Mouse (Mus musculus) G1E (cell line): Measurements from ENCODE around the gene Pcsk4. TPM values are rescaled to one million over a fixed set of nuclear protein-coding genes. Genes with fewer than 3 reads are reported as not detected.
A peak's percentile ranks its signal among the peaks of the same experiment; 100 is the strongest.

Experiments
- ATAC-seq: 2 replicates; pipeline ENCODE4 v1.8.0; 2016; ENCODE audit warnings: mild to moderate bottlenecking; ENCODE audit not compliant: insufficient number of reproducible peaks, poor library complexity, low FRiP score, severe bottlenecking; ENCODE audit errors: extremely low read depth
- DNase-seq: peaks from one replicate; pipeline ENCODE4 v3.0.0; 2012; ENCODE audit warnings: low spot score
- H3K27me3 ChIP-seq: 2 replicates; pipeline ENCODE4 v1.6.1; 2012; ENCODE audit warnings: mild to moderate bottlenecking, low read length, inconsistent platforms; ENCODE audit not compliant: insufficient read depth
- H3K36me3 ChIP-seq: replicated peaks from 2 replicates; pipeline ENCODE3; 2012; ENCODE audit warnings: mild to moderate bottlenecking, inconsistent platforms
- H3K4me1 ChIP-seq: 2 replicates; pipeline ENCODE4 v1.6.1; 2012; ENCODE audit warnings: low read depth, low read length, inconsistent platforms, mixed read lengths; ENCODE audit not compliant: insufficient read depth
- H3K4me3 ChIP-seq: 2 replicates; pipeline ENCODE4 v1.5.1; 2012; ENCODE audit warnings: low read depth, mild to moderate bottlenecking, inconsistent platforms, low read length, moderate library complexity, mixed read lengths
- H3K9me3 ChIP-seq: replicated peaks from 2 replicates; pipeline ENCODE4 v1.6.1; 2012; ENCODE audit warnings: inconsistent platforms
- CTCF ChIP-seq: IDR thresholded peaks from 2 replicates; pipeline ENCODE4 v1.5.1; 2012; ENCODE audit warnings: low read depth, low read length, inconsistent platforms, mixed read lengths
- GATA1 ChIP-seq: IDR thresholded peaks from 2 replicates; pipeline ENCODE4 v1.6.1; 2012; ENCODE audit warnings: borderline replicate concordance, low read length, inconsistent platforms, mixed read lengths
- GATA2 ChIP-seq: IDR thresholded peaks from 2 replicates; pipeline ENCODE4 v1.6.1; 2012; ENCODE audit warnings: low read depth, low read length, inconsistent platforms, borderline replicate concordance
- POLR2AphosphoS5 ChIP-seq: IDR thresholded peaks from 2 replicates; pipeline ENCODE4 v1.6.1; 2012; ENCODE audit warnings: low read depth, low read length, inconsistent platforms; ENCODE audit not compliant: insufficient replicate concordance
- TAL1 ChIP-seq: conservative IDR thresholded peaks from 2 replicates; pipeline ENCODE4 v1.6.1; 2012; ENCODE audit warnings: low read depth, low read length, inconsistent platforms, mixed read lengths
- polyA plus RNA-seq: library from polyadenylated mRNA; stranded (reverse); fragments of >175 nt; gene quantifications from 2 replicates; pipeline ENCODE4 v1.2.3, GENCODE M21; 2012
- total RNA-seq, 2 experiments: library from RNA; stranded (forward) in 1 of 2; stranded (reverse) in 1 of 2; fragments of 200-1000 nt in 1 of 2; fragments of >200 nt in 1 of 2; fragmentation: Nextera tagmentation in 1 of 2; gene quantifications; 2 replicates each; pipeline ENCODE4 v1.2.3; 2014 to 2017

The Pcsk4 gene
- total and polyA plus RNA-seq, 3 experiments: 0.87 to 12.4 (median 6.7) TPM

GRCm38 (mm10) chr10:80281304-80281703 lies 48.0 kb downstream of the Pcsk4 start:
- Histone ChIP-seq H3K9me3 (no peaks in the 10 kb centered on the region), H3K4me3 (no peak overlapping the region), H3K4me1 (peaks cover 63% of the 10 kb centered on the region), H3K27me3 (no peaks in the 10 kb centered on the region), H3K36me3 (peaks cover 98% of the 10 kb centered on the region)
- ATAC-seq: no peak
- no peak for DNase-seq
- no peak for TF ChIP-seq GATA1
- TF ChIP-seq CTCF: no peak
- TF ChIP-seq GATA2: no peak
- no peak for TF ChIP-seq POLR2AphosphoS5
- TF ChIP-seq TAL1: no peak

DNA sequence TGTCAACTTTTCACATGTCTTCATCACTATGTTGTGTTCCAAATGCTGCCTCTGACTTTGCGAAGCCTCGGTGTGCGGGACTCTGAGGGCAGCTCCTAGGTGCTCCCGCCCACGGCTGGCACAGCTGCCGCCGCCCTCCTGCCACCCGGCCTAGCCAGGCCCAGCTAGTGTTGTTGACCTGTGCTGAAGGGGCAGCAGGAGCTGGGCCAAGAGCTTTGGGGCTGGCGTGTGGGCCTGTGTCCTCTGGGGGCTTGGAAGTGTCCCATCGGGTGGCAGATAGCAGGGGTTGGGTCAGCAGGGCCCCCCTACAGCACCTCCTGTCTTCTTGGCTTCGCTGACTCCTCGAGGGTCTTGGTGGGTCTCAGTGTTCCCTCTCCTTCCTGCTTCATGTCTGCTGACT lies 50.0 kb downstream of the Pcsk4 start:
- no peak for DNase-seq
- peaks cover 98% of the 10 kb centered on the region for H3K36me3 ChIP-seq

DNA sequence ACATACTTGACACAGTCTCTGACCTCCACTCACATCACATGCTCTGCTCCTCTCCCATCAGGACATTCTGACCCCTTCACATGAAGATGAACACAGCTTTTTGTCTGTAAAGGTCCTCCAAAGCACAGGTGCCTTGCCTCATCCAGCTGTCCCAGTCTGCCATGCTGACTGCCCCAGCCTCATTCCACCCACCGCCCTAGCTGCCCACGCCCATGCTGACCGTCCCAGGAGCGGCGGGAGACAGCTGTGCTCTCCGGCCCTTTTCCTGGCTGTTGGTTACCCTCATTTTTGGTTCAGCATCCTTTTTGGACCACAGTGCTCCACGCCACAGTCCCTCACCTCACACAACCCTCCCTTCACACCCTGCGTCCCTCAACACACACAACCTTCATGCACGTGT lies 50.9 kb downstream of the Pcsk4 start:
- Histone ChIP-seq H3K9me3 (no peaks in the 10 kb centered on the region), H3K36me3 (peaks cover 98% of the 10 kb centered on the region), H3K27me3 (no peaks in the 10 kb centered on the region), H3K4me3 (no peak overlapping the region), H3K4me1 (peaks cover 67% of the 10 kb centered on the region)
- DNase-seq (no peak), ATAC-seq (no peak)
- TF ChIP-seq GATA2: no peak
- TF ChIP-seq GATA1: no peak
- TF ChIP-seq TAL1: no peak
- TF ChIP-seq CTCF: no peak
- TF ChIP-seq POLR2AphosphoS5: no peak

More for the DNA sequence above, 50.0 kb downstream of the Pcsk4 start:
- H3K4me3 ChIP-seq: no peak overlapping the region
- TF ChIP-seq TAL1: no peak
- no peak for TF ChIP-seq POLR2AphosphoS5
- TF ChIP-seq GATA2: no peak
- no peak for TF ChIP-seq GATA1
- TF ChIP-seq CTCF: no peak
- peaks cover 66% of the 10 kb centered on the region for H3K4me1 ChIP-seq
- H3K9me3 ChIP-seq: no peaks in the 10 kb centered on the region
- no peaks in the 10 kb centered on the region for H3K27me3 ChIP-seq
- ATAC-seq: no peak

- TF ChIP-seq GATA2 (no peak), TAL1 (no peak), CTCF (no peak), POLR2AphosphoS5 (no peak)
- DNase-seq: no peak
- Histone ChIP-seq H3K4me3 (no peak overlapping the region), H3K27me3 (no peaks in the 10 kb centered on the region), H3K4me1 (peaks cover 67% of the 10 kb centered on the region), H3K9me3 (no peaks in the 10 kb centered on the region), H3K36me3 (peaks cover 93% of the 10 kb centered on the region)
- no peak for ATAC-seq
Observed at GRCm38 (mm10) chr10:80276238-80276637, 53.1 kb downstream of the Pcsk4 start.

GRCm38 (mm10) chr10:80273847-80274246 lies 55.5 kb downstream of the Pcsk4 start:
- Histone ChIP-seq H3K4me1 (peaks cover 75% of the 10 kb centered on the region), H3K4me3 (no peak overlapping the region; the same call in 1 of the 2 replicates), H3K9me3 (no peaks in the 10 kb centered on the region), H3K36me3 (peaks cover 92% of the 10 kb centered on the region), H3K27me3 (no peaks in the 10 kb centered on the region)
- DNase-seq: no peak
- TF ChIP-seq TAL1 (no peak), GATA2 (no peak), CTCF (no peak), POLR2AphosphoS5 (no peak), GATA1 (no peak)
- no peak for ATAC-seq

DNA sequence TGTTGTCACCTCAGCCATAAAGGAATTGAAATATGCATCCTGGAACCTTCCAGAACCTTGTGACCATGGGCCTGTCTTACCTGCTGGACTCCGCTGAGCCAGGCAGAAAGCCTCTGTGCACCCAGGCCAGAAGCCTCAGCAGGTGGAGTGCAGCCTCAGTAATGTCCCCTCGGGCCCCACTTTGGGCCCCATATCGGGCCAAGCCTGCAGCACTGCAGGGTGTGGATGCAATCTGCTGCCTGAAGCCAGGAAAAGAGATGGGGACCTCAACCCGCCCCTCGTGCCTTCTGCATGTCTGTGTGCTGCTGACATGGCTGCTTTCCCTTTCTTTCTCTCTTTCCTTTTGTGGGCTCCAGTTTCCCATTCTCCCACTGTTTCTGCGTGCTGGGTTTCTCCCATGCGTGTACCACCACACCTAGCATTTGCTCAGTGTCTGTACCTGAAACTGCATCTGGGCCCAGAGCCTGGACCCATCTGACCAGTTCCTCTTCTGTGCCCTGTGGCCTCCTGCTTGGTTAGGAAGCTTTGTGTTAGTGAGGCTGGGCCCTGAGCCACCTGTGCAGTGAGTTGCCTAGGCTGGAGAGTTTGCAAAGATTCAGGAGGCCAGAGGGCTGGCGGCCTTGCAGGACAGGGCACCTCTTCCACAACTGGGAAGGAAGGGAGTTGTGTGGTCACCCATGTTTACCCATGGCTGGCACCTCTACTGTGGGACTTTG lies 57.3 kb downstream of the Pcsk4 start:
- TF ChIP-seq TAL1 (no peak), POLR2AphosphoS5 (no peak), GATA1 (no peak), CTCF (no peak), GATA2 (no peak)
- Histone ChIP-seq H3K4me3 (peak overlapping the region; percentile 63; the same call in 1 of the 2 replicates), H3K9me3 (no peaks in the 10 kb centered on the region), H3K36me3 (peaks cover 90% of the 10 kb centered on the region), H3K4me1 (peaks cover 79% of the 10 kb centered on the region), H3K27me3 (no peaks in the 10 kb centered on the region)
- DNase-seq (no peak), ATAC-seq (no peak)

Other genes starting within 250 kb of the Pcsk4 start
Only the 20 nearest of the 26 such genes appear.
- gene Cbarp, start 188.7 kb downstream of the Pcsk4 start, total RNA-seq (2014; fragmentation: Nextera tagmentation): 67.2 and 74.4 TPM in 2 replicates
- gene Cbarp, start 188.7 kb downstream of the Pcsk4 start, total RNA-seq (2017): 3.7 and 5.5 TPM in 2 replicates
- 66.6 and 73.9 TPM in 2 replicates for gene Cbarp, start 188.7 kb downstream of the Pcsk4 start, polyA plus RNA-seq
- gene Midn, start 181.2 kb downstream of the Pcsk4 start, total RNA-seq (2014; fragmentation: Nextera tagmentation): 89.8 and 92.3 TPM in 2 replicates
- 19.2 and 24.3 TPM in 2 replicates for gene Midn, start 181.2 kb downstream of the Pcsk4 start, total RNA-seq (2017)
- gene Midn, start 181.2 kb downstream of the Pcsk4 start, polyA plus RNA-seq: 295 and 302 TPM in 2 replicates
- gene Cirbp, start 163.5 kb downstream of the Pcsk4 start, total RNA-seq (2014; fragmentation: Nextera tagmentation): 18.1 and 21.2 TPM in 2 replicates
- 32.6 and 34.8 TPM in 2 replicates for gene Cirbp, start 163.5 kb downstream of the Pcsk4 start, total RNA-seq (2017)
- gene Cirbp, start 163.5 kb downstream of the Pcsk4 start, polyA plus RNA-seq: 41.4 and 45.2 TPM in 2 replicates
- 1.6 TPM in 1 of 2 replicates, not detected in the other for gene 1600002K03Rik, start 156.6 kb downstream of the Pcsk4 start, total RNA-seq (2014; fragmentation: Nextera tagmentation)
- gene 1600002K03Rik, start 156.6 kb downstream of the Pcsk4 start, total RNA-seq (2017): 7.8 and 8.9 TPM in 2 replicates
- gene 1600002K03Rik, start 156.6 kb downstream of the Pcsk4 start, polyA plus RNA-seq: 4.8 and 5.0 TPM in 2 replicates
- gene Efna2, start 150.0 kb downstream of the Pcsk4 start, total RNA-seq (2014; fragmentation: Nextera tagmentation): not detected in 2 replicates
- not detected in 2 replicates for gene Efna2, start 150.0 kb downstream of the Pcsk4 start, total RNA-seq (2017)
- 0.18 and 0.20 TPM in 2 replicates for gene Efna2, start 150.0 kb downstream of the Pcsk4 start, polyA plus RNA-seq
- 10.8 and 16.9 TPM in 2 replicates for gene Mum1, start 103.1 kb downstream of the Pcsk4 start, total RNA-seq (2014; fragmentation: Nextera tagmentation)
- 56.1 and 59.1 TPM in 2 replicates for gene Mum1, start 103.1 kb downstream of the Pcsk4 start, total RNA-seq (2017)
- gene Mum1, start 103.1 kb downstream of the Pcsk4 start, polyA plus RNA-seq: 32.3 and 36.2 TPM in 2 replicates
- gene Ndufs7, start 80.4 kb downstream of the Pcsk4 start, total RNA-seq (2014; fragmentation: Nextera tagmentation): 246 and 251 TPM in 2 replicates
- gene Ndufs7, start 80.4 kb downstream of the Pcsk4 start, total RNA-seq (2017): 152 and 156 TPM in 2 replicates
- 222 and 257 TPM in 2 replicates for gene Ndufs7, start 80.4 kb downstream of the Pcsk4 start, polyA plus RNA-seq
- gene Gamt, start 68.5 kb downstream of the Pcsk4 start, total RNA-seq (2014; fragmentation: Nextera tagmentation): not detected in 2 replicates
- gene Gamt, start 68.5 kb downstream of the Pcsk4 start, total RNA-seq (2017): 0.17 TPM in 1 of 2 replicates, not detected in the other
- 0.18 TPM in 1 of 2 replicates, not detected in the other for gene Gamt, start 68.5 kb downstream of the Pcsk4 start, polyA plus RNA-seq
- 191 and 194 TPM in 2 replicates for gene Dazap1, start 68.0 kb downstream of the Pcsk4 start, total RNA-seq (2014; fragmentation: Nextera tagmentation)
- 136 and 151 TPM in 2 replicates for gene Dazap1, start 68.0 kb downstream of the Pcsk4 start, total RNA-seq (2017)
- gene Dazap1, start 68.0 kb downstream of the Pcsk4 start, polyA plus RNA-seq: 533 and 565 TPM in 2 replicates
- gene Rps15, start 37.0 kb downstream of the Pcsk4 start, total RNA-seq (2014; fragmentation: Nextera tagmentation): 2,952 and 3,110 TPM in 2 replicates
- 3,218 and 3,548 TPM in 2 replicates for gene Rps15, start 37.0 kb downstream of the Pcsk4 start, total RNA-seq (2017)
- gene Rps15, start 37.0 kb downstream of the Pcsk4 start, polyA plus RNA-seq: 11,196 and 11,583 TPM in 2 replicates
- 0.10 and 0.23 TPM in 2 replicates for gene Apc2, start 33.5 kb downstream of the Pcsk4 start, total RNA-seq (2014; fragmentation: Nextera tagmentation)
- 0.06 and 0.11 TPM in 2 replicates for gene Apc2, start 33.5 kb downstream of the Pcsk4 start, total RNA-seq (2017)
- gene Apc2, start 33.5 kb downstream of the Pcsk4 start, polyA plus RNA-seq: 0.02 and 0.04 TPM in 2 replicates
- 17.2 and 17.6 TPM in 2 replicates for gene 2310011J03Rik, start 9.0 kb downstream of the Pcsk4 start, total RNA-seq (2014; fragmentation: Nextera tagmentation)
- 27.0 and 31.2 TPM in 2 replicates for gene 2310011J03Rik, start 9.0 kb downstream of the Pcsk4 start, total RNA-seq (2017)
- gene 2310011J03Rik, start 9.0 kb downstream of the Pcsk4 start, polyA plus RNA-seq: 92.5 and 108 TPM in 2 replicates
- gene Reep6, start 455 bp upstream of the Pcsk4 start, total RNA-seq (2014; fragmentation: Nextera tagmentation): 72.8 and 85.9 TPM in 2 replicates
- 1.0 and 1.3 TPM in 2 replicates for gene Reep6, start 455 bp upstream of the Pcsk4 start, total RNA-seq (2017)
- gene Reep6, start 455 bp upstream of the Pcsk4 start, polyA plus RNA-seq: 49.5 and 65.3 TPM in 2 replicates
- gene Adamtsl5, start 18.9 kb upstream of the Pcsk4 start, total RNA-seq (2014; fragmentation: Nextera tagmentation): 16.9 and 17.5 TPM in 2 replicates
- gene Adamtsl5, start 18.9 kb upstream of the Pcsk4 start, total RNA-seq (2017): 5.4 and 8.0 TPM in 2 replicates
- gene Adamtsl5, start 18.9 kb upstream of the Pcsk4 start, polyA plus RNA-seq: 33.4 and 37.9 TPM in 2 replicates
- gene Plk5, start 27.0 kb upstream of the Pcsk4 start, total RNA-seq (2014; fragmentation: Nextera tagmentation): not detected in 2 replicates
- 0.12 TPM in 1 of 2 replicates, not detected in the other for gene Plk5, start 27.0 kb upstream of the Pcsk4 start, total RNA-seq (2017)
- not detected in 2 replicates for gene Plk5, start 27.0 kb upstream of the Pcsk4 start, polyA plus RNA-seq
- gene Mex3d, start 58.2 kb upstream of the Pcsk4 start, total RNA-seq (2014; fragmentation: Nextera tagmentation): 7.7 and 11.4 TPM in 2 replicates
- 8.7 and 10.9 TPM in 2 replicates for gene Mex3d, start 58.2 kb upstream of the Pcsk4 start, total RNA-seq (2017)
- 35.3 and 41.9 TPM in 2 replicates for gene Mex3d, start 58.2 kb upstream of the Pcsk4 start, polyA plus RNA-seq
- gene Mbd3, start 70.1 kb upstream of the Pcsk4 start, total RNA-seq (2014; fragmentation: Nextera tagmentation): 37.3 and 41.7 TPM in 2 replicates
- gene Mbd3, start 70.1 kb upstream of the Pcsk4 start, total RNA-seq (2017): 36.0 and 42.0 TPM in 2 replicates
- 244 and 272 TPM in 2 replicates for gene Mbd3, start 70.1 kb upstream of the Pcsk4 start, polyA plus RNA-seq
- gene Uqcr11, start 77.3 kb upstream of the Pcsk4 start, total RNA-seq (2014; fragmentation: Nextera tagmentation): 57.3 and 71.6 TPM in 2 replicates
- 376 and 446 TPM in 2 replicates for gene Uqcr11, start 77.3 kb upstream of the Pcsk4 start, total RNA-seq (2017)
- gene Uqcr11, start 77.3 kb upstream of the Pcsk4 start, polyA plus RNA-seq: 1,650 and 1,908 TPM in 2 replicates
- gene Tcf3, start 104.1 kb upstream of the Pcsk4 start, total RNA-seq (2014; fragmentation: Nextera tagmentation): 152 and 175 TPM in 2 replicates
- gene Tcf3, start 104.1 kb upstream of the Pcsk4 start, total RNA-seq (2017): 70.0 and 84.0 TPM in 2 replicates
- gene Tcf3, start 104.1 kb upstream of the Pcsk4 start, polyA plus RNA-seq: 1,090 and 1,330 TPM in 2 replicates
- not detected in 2 replicates for gene Onecut3, start 165.3 kb upstream of the Pcsk4 start, total RNA-seq (2014; fragmentation: Nextera tagmentation)
- gene Onecut3, start 165.3 kb upstream of the Pcsk4 start, total RNA-seq (2017): 0.06 and 0.11 TPM in 2 replicates
- not detected in 2 replicates for gene Onecut3, start 165.3 kb upstream of the Pcsk4 start, polyA plus RNA-seq